In the genomic region with DNA sequence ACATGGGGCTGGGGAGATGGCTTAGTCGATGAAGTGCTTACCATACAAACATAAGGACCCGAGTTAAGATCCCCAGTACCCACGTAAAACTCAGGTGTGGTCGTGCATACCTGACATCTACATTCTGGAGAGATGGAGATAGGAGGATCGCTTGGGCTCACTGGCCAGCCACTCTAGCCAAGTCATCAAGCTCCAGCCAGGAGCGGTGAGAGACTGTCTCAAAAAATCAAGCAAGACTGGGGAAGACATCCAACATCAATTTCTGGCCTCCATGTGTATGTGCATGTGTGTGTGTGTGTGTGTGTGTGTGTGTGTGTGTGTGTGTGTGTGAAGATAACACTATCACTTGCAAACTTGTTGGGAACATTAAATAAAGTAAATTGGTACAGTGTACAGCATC, we compare ENCODE assay signal across 14 mouse cellular contexts.
DNase-seq lines count a peak whose midpoint lies in the region.
"Had no signal": no experiment of that assay in that cellular context is flagged by ENCODE, and none has a peak within 500 bp of the region (broad histone marks: within the 10 kb centered on the region; RNA-seq: fewer than 3 reads in every experiment).

No protein-coding gene starts in this region.

- peak; percentile 63 to 68 for DNase-seq in cerebellum, postnatal 10 days
- DNase-seq in cerebellum, adult 18-20 months = no peak
- peak; percentile 42 to 56 for DNase-seq in cerebellum, postnatal 14 days
- no peak for DNase-seq in cerebellum, adult 11-12 months
- DNase-seq: adrenal gland, adult 2 months; adrenal gland, adult 8-10 months; adrenal gland, postnatal 10 days; adrenal gland, postnatal 14 days; adrenal gland, postnatal 25 days; adrenal gland, postnatal 36 days; B cell, adult 2 months; cerebellum, adult 11 months; cerebellum, adult 2 months; cerebellum, adult 8-10 months had no signal

Comparison
In these comparisons a context has a peak if more than half of its experiments do, and no peak if none do; other contexts are left out.
1. DNase-seq: peak in cerebellum, postnatal 10 days (2 of 2) and cerebellum, postnatal 14 days (2 of 2); none in cerebellum, adult 18-20 months (0 of 2) and cerebellum, adult 11-12 months (single experiment).